Mouse (Mus musculus): Measurements from ENCODE around the gene Itprip.

DNA sequence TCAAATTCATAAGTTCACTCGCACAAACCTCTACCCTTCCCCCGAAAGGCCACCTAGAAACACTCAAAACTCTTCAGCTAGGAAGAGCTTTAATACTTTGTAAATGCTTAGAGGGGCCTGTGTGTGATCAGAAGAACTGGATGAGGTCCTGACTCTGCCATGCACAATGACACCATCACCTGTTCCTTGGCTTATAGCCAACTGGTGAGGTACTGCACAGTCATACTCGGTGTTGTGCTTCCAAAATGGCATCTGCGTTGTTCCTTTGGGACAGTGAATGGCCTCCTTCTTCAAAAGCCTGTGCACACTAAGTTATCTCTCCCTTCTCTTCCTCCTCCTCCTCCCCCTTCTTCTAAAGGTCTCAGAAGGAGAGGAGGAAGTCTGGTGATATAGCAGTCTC, 8.3 kb downstream of the Itprip start:
- TF ChIP-seq CTCF (IDR thresholded peaks at IDR 0.05; ENCODE audit: low read depth) (no peak), EP300 (IDR thresholded peaks at IDR 0.05; ENCODE audit: low read depth) (no peak)
